Mouse (Mus musculus): ENCODE results near the gene Usp35. TPM values are rescaled to one million over a fixed set of nuclear protein-coding genes. Genes with fewer than 3 reads are reported as not detected.

Gene Usp35
- total and polyA plus RNA-seq, 2 experiments: 1.0 to 1.5 TPM

DNA sequence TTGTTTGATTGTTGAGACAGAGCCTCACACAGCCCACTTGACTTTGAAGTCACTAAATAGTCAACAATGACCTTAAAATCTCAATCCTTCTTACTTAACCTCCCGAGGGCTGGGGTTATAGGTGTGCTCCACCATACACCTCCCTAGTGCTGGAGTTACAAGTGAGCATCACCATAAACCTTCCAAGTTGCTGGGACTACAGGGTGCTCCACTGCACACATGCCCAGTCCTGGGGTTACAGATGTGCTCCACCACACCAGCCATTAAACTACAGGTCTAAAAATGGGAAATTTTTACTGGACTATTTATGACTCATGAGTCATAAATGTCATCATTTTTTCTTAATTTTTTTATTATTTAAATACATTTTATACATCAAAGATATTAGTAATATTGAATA is 34.1 kb upstream of the Usp35 start:
- H3K9ac ChIP-seq (ENCODE audit: low read depth, low read length): no peak overlapping the region
- no peak for DNase-seq (ENCODE audit: extremely low read depth, low read depth, low spot score)
- H3K4me3 ChIP-seq (ENCODE audit: insufficient read depth, low read depth, low read length): no peak overlapping the region
- 70% methylated on average over 1 of the region's 1 CpGs for WGBS
- no peak overlapping the region for H3K27ac ChIP-seq (replicated peaks; ENCODE audit: insufficient read depth, low read depth, low read length)
- no peaks in the 10 kb centered on the region for H3K36me3 ChIP-seq (ENCODE audit: control insufficient read depth, insufficient read depth, low read length)
- H3K27me3 ChIP-seq (ENCODE audit: control insufficient read depth, insufficient read depth, low read length): no peaks in the 10 kb centered on the region
- no peaks in the 10 kb centered on the region for H3K4me1 ChIP-seq (ENCODE audit: control insufficient read depth, insufficient read depth, low read length)
- H3K79me2 ChIP-seq (ENCODE audit: control insufficient read depth, insufficient read depth, low read length): no peaks in the 10 kb centered on the region
- TF ChIP-seq CTCF (IDR thresholded peaks at IDR 0.05; ENCODE audit: low read depth, low read length) (no peak), POLR2A (IDR thresholded peaks at IDR 0.05; ENCODE audit: extremely low read depth, insufficient read depth, low read length) (no peak)

- Histone ChIP-seq H3K4me3 (ENCODE audit: insufficient read depth, low read depth, low read length) (no peak overlapping the region), H3K4me1 (ENCODE audit: control insufficient read depth, insufficient read depth, low read length) (no peaks in the 10 kb centered on the region), H3K79me2 (ENCODE audit: control insufficient read depth, insufficient read depth, low read length) (no peaks in the 10 kb centered on the region), H3K9ac (ENCODE audit: low read depth, low read length) (no peak overlapping the region), H3K27ac (replicated peaks; ENCODE audit: insufficient read depth, low read depth, low read length) (no peak overlapping the region), H3K27me3 (ENCODE audit: control insufficient read depth, insufficient read depth, low read length) (no peaks in the 10 kb centered on the region), H3K36me3 (ENCODE audit: control insufficient read depth, insufficient read depth, low read length) (no peaks in the 10 kb centered on the region)
- TF ChIP-seq POLR2A (IDR thresholded peaks at IDR 0.05; ENCODE audit: extremely low read depth, insufficient read depth, low read length) (no peak), CTCF (IDR thresholded peaks at IDR 0.05; ENCODE audit: low read depth, low read length) (peak; percentile 76)
- peak; percentile 48 for DNase-seq (ENCODE audit: extremely low read depth, low read depth, low spot score)
- 37% methylated on average over 4 of the region's 4 CpGs for WGBS
Observed at GRCm38 (mm10) chr7:97361467-97361866, 29.6 kb upstream of the Usp35 start.

- 67% methylated on average over 3 of the region's 3 CpGs for WGBS
- no peak overlapping the region for H3K9ac ChIP-seq (ENCODE audit: low read depth, low read length)
- no peak for DNase-seq (ENCODE audit: extremely low read depth, low read depth, low spot score)
- H3K4me1 ChIP-seq (ENCODE audit: control insufficient read depth, insufficient read depth, low read length): no peaks in the 10 kb centered on the region
- H3K36me3 ChIP-seq (ENCODE audit: control insufficient read depth, insufficient read depth, low read length): no peaks in the 10 kb centered on the region
- TF ChIP-seq CTCF (IDR thresholded peaks at IDR 0.05; ENCODE audit: low read depth, low read length): no peak
- no peak for TF ChIP-seq POLR2A (IDR thresholded peaks at IDR 0.05; ENCODE audit: extremely low read depth, insufficient read depth, low read length)
- H3K27ac ChIP-seq (replicated peaks; ENCODE audit: insufficient read depth, low read depth, low read length): no peak overlapping the region
- no peak overlapping the region for H3K4me3 ChIP-seq (ENCODE audit: insufficient read depth, low read depth, low read length)
- H3K27me3 ChIP-seq (ENCODE audit: control insufficient read depth, insufficient read depth, low read length): no peaks in the 10 kb centered on the region
- no peaks in the 10 kb centered on the region for H3K79me2 ChIP-seq (ENCODE audit: control insufficient read depth, insufficient read depth, low read length)
Observed at GRCm38 (mm10) chr7:97360955-97361354, 29.1 kb upstream of the Usp35 start.

- TF ChIP-seq CTCF (IDR thresholded peaks at IDR 0.05; ENCODE audit: low read depth, low read length) (no peak), POLR2A (IDR thresholded peaks at IDR 0.05; ENCODE audit: extremely low read depth, insufficient read depth, low read length) (no peak)
- WGBS: 83% methylated on average over 5 of the region's 5 CpGs
Observed at GRCm38 (mm10) chr7:97360166-97360565, 28.3 kb upstream of the Usp35 start.

GRCm38 (mm10) chr7:97358347-97358746 is 26.5 kb upstream of the Usp35 start:
- Histone ChIP-seq H3K79me2 (ENCODE audit: control insufficient read depth, insufficient read depth, low read length) (no peaks in the 10 kb centered on the region), H3K9ac (ENCODE audit: low read depth, low read length) (no peak overlapping the region), H3K4me1 (ENCODE audit: control insufficient read depth, insufficient read depth, low read length) (peaks cover 8% of the 10 kb centered on the region), H3K4me3 (ENCODE audit: insufficient read depth, low read depth, low read length) (no peak overlapping the region), H3K27ac (replicated peaks; ENCODE audit: insufficient read depth, low read depth, low read length) (no peak overlapping the region), H3K27me3 (ENCODE audit: control insufficient read depth, insufficient read depth, low read length) (no peaks in the 10 kb centered on the region), H3K36me3 (ENCODE audit: control insufficient read depth, insufficient read depth, low read length) (no peaks in the 10 kb centered on the region)
- 84% methylated on average over 4 of the region's 4 CpGs for WGBS
- no peak for DNase-seq (ENCODE audit: extremely low read depth, low read depth, low spot score)
- TF ChIP-seq POLR2A (IDR thresholded peaks at IDR 0.05; ENCODE audit: extremely low read depth, insufficient read depth, low read length): no peak

More at GRCm38 (mm10) chr7:97360166-97360565, 28.3 kb upstream of the Usp35 start:
- no peaks in the 10 kb centered on the region for H3K79me2 ChIP-seq (ENCODE audit: control insufficient read depth, insufficient read depth, low read length)
- no peaks in the 10 kb centered on the region for H3K27me3 ChIP-seq (ENCODE audit: control insufficient read depth, insufficient read depth, low read length)
- H3K27ac ChIP-seq (replicated peaks; ENCODE audit: insufficient read depth, low read depth, low read length): no peak overlapping the region
- DNase-seq (ENCODE audit: extremely low read depth, low read depth, low spot score): no peak
- no peaks in the 10 kb centered on the region for H3K36me3 ChIP-seq (ENCODE audit: control insufficient read depth, insufficient read depth, low read length)
- H3K9ac ChIP-seq (ENCODE audit: low read depth, low read length): no peak overlapping the region
- H3K4me1 ChIP-seq (ENCODE audit: control insufficient read depth, insufficient read depth, low read length): peaks cover 4% of the 10 kb centered on the region
- no peak overlapping the region for H3K4me3 ChIP-seq (ENCODE audit: insufficient read depth, low read depth, low read length)

DNA sequence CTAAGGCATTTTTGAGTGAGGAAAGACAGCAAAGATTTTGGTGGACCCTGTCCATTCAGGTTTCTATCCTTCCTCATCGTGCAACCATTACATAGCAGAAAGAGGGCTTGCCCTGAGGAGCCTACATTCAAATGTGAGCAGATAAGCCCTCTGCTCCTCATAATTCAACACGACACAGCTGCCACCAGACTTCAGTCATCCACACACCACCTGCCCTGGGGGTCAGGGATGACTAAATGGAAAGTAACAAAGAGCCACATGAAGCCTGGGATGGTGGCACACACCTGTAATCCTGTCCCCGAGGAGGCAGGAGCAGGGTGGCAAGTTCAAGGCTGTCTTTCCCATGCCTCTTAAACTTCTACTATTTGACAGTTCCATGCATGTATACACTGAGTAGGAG is 26.0 kb upstream of the Usp35 start:
- Histone ChIP-seq H3K27ac (replicated peaks; ENCODE audit: insufficient read depth, low read depth, low read length) (no peak overlapping the region), H3K36me3 (ENCODE audit: control insufficient read depth, insufficient read depth, low read length) (no peaks in the 10 kb centered on the region), H3K4me1 (ENCODE audit: control insufficient read depth, insufficient read depth, low read length) (peaks cover 8% of the 10 kb centered on the region), H3K79me2 (ENCODE audit: control insufficient read depth, insufficient read depth, low read length) (no peaks in the 10 kb centered on the region), H3K9ac (ENCODE audit: low read depth, low read length) (no peak overlapping the region), H3K4me3 (ENCODE audit: insufficient read depth, low read depth, low read length) (no peak overlapping the region), H3K27me3 (ENCODE audit: control insufficient read depth, insufficient read depth, low read length) (no peaks in the 10 kb centered on the region)
- 65% methylated on average over 3 of the region's 3 CpGs for WGBS
- DNase-seq (ENCODE audit: extremely low read depth, low read depth, low spot score): no peak
- no peak for TF ChIP-seq POLR2A (IDR thresholded peaks at IDR 0.05; ENCODE audit: extremely low read depth, insufficient read depth, low read length)
- TF ChIP-seq CTCF (IDR thresholded peaks at IDR 0.05; ENCODE audit: low read depth, low read length): no peak

All from liver, adult 2 months (tissue).